Mouse (Mus musculus): ENCODE measurements at regions not wholly inside any gene's neighbourhood (a gene's known extent, or its start where the extent isn't known, plus 50 kb on each side); places are given as distances from the start of the nearest gene placed in this dataset.

DNA sequence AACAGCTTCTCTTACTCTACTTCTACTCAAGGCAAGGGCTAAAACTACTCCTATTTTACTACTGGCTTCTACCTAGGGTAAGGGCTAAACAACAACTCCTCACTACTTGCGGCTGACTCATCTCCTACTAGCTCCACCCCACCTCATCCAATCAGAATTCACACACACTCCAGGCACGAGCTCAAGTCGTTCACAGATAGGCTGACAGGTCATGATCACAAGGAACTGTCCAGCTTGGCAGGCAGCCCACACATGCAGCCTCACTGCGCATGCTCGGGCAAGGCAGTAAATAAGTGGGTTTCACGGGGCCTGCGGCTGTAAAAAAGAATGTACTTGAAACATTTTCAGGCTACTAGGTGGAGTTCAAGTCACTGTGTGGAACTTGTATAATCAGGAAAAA is 197.6 kb downstream of the Ccdc50 start:
- TF ChIP-seq CTCF (IDR thresholded peaks at IDR 0.05), result no peak
- Histone ChIP-seq H3K27ac (no peak overlapping the region), H3K4me3 (no peak overlapping the region)
- no peak for DNase-seq (ENCODE audit: extremely low spot score in 1 of 2, low spot score in 2 of 2)
- intact Hi-C loops (cut with DNase I), result no loop called here

DNA sequence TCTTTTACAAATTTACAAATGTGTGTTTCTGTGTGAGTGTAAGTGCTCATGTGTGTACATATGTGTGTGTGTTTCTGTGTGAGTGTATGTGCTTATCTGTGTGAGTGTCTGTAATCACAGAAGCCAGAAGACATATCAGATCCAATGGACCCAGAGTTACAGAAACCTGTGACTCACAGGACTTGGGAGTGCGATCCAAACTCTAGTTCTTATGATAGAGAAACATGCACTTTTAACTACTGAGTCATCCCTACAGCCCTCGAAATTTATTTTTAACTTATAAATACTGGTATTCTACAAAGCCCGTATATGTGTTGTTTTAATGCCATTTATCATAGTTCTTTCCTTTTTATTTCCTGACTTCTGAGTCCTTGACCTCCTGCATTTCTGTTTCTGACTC is 220.7 kb downstream of the Ccdc50 start:
- TF ChIP-seq CTCF (IDR thresholded peaks at IDR 0.05), result no peak
- Histone ChIP-seq H3K27ac (no peak overlapping the region; the same call in 1 of the 2 replicates), H3K4me3 (no peak overlapping the region)
- intact Hi-C loops (cut with DNase I), result no loop called here
- no peak for DNase-seq (ENCODE audit: extremely low spot score in 1 of 2, low spot score in 2 of 2)

DNA sequence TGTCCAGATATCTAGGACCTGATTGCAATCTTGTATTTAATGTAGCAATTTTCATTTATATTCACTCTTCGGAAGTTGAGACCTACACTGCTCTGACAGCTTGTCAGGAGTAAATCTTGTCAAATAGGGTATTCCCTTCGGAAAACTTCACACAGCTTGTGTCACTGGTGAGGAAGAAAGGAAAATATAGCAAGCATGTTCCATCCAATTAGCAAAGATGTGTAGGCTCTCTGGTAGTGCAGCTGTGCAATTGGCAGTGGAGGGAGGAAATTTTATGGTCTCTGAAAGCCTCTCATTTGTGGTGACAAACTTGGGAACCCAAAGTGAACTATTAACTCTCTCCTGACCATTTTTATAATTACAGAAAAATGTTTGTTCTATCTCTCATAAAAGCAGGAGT is 252.6 kb downstream of the Ccdc50 start:
- no peak for TF ChIP-seq CTCF (IDR thresholded peaks at IDR 0.05)
- intact Hi-C loops (cut with DNase I), result no loop called here
- H3K4me3 ChIP-seq, result no peak overlapping the region
- DNase-seq (ENCODE audit: extremely low spot score in 1 of 2, low spot score in 2 of 2), result no peak
- H3K27ac ChIP-seq, result no peak overlapping the region

DNA sequence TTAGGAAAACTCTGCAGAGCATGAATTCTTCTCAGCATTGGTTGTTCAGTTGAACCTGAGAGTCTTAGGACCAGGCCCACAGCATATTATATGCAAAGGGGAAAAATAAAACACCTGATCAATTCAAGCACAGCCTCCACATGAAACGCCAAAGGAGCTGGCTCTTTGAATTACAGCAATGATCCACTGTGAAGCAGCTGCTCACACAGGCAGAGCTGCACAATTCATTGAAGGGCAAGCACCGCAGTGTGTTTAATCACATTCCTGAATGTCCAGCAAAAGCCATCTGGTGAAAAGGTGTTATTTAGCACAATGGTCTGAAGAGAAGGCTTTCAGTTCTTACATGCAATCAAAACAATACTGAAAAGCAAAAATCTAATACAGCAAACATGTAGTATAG is 289.6 kb downstream of the Ccdc50 start:
- Histone ChIP-seq H3K27ac (no peak overlapping the region), H3K4me3 (no peak overlapping the region)
- TF ChIP-seq CTCF (IDR thresholded peaks at IDR 0.05), result no peak
- DNase-seq (ENCODE audit: extremely low spot score in 1 of 2, low spot score in 2 of 2), result no peak
- intact Hi-C loops (cut with DNase I), result no loop called here

DNA sequence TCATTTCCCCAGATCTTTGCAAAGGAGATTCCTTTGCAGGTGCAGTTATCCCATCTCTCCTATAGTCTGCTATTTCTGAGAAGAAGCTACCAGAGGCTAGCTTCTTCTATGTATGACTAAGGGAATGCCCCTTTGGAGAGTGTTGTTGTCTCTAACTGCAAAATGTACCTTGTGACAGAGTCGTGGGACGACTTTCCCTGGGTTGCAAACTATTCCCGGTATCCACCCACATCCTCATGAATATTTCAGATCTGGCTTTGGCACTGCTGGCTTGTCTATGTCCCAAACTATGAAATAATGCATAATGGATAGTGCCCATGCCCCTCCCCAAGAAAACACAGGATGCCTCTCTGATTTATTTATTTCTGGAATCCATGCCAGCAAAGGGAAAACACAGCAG is 294.3 kb downstream of the Ccdc50 start:
- Histone ChIP-seq H3K27ac (peak overlapping the region; percentile 51; the same call in 1 of the 2 replicates), H3K4me3 (no peak overlapping the region)
- TF ChIP-seq CTCF (IDR thresholded peaks at IDR 0.05), result peak; percentile 36
- intact Hi-C loops (cut with DNase I), result no loop called here
- DNase-seq (ENCODE audit: extremely low spot score in 1 of 2, low spot score in 2 of 2), result peak; percentile 18

DNA sequence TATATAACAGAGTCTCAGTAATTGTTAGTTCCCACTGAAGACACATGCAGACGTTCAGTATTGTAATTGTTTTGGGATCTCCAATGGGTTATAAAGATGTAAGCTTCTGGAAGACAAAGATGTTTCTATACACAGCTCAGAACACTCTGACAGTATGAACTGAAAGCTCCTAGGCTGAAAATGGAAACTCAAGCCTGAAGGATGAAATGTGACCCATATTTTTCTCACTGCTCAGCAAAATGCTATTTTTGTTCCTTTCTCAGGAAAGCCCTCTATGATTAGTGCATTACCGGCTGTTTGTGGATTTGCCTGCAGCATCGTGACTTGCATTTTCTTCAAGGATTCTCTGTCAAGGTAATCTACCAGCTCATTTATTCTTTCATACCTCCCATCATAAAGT is 295.2 kb downstream of the Ccdc50 start:
- intact Hi-C loops (cut with DNase I), result no loop called here
- no peak overlapping the region for H3K4me3 ChIP-seq
- no peak for TF ChIP-seq CTCF (IDR thresholded peaks at IDR 0.05)
- peak overlapping the region; percentile 51 for H3K27ac ChIP-seq
- DNase-seq (ENCODE audit: extremely low spot score in 1 of 2, low spot score in 2 of 2), result no peak

DNA sequence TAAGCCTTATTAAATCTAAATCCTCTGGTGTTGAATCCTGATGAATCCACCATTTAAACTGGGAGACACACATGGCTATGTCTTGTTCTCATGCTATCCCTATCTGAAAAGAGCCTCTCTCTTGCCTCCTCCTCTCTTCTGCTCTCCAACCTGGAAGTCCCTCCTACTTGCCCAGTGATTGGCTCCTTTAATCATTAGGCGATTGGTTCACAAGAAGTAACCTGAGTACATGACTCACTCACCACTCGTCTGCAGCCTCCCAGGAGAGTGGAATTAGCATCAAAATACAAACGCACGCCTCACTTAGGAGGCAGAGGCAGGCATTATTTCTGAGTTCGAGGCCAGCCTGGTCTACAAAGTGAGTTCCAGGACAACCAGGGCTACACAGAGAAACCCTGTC is 321.3 kb downstream of the Ccdc50 start:
- no peak overlapping the region for H3K27ac ChIP-seq
- DNase-seq (ENCODE audit: extremely low spot score in 1 of 2, low spot score in 2 of 2), result no peak
- no peak overlapping the region for H3K4me3 ChIP-seq
- no peak for TF ChIP-seq CTCF (IDR thresholded peaks at IDR 0.05)
- intact Hi-C loops (cut with DNase I), result no loop called here

DNA sequence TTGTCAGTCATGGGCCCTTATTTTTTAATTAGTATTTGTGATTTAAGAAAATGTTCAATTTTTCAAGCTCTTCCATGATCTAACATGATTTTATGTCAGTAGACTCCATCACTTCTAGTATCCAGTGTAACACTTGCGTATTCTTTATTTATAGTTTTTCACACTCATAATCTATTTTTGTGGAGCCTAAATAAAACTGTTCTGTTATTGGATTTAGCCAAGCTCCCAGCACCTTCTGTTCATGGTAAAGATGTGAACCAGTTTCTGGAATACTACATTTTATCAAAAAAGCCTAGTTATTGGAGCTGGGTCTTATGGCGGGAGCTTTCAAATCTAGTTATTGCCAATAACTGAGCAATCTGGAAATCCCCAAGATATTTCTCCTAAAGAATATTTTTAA is 334.8 kb downstream of the Ccdc50 start:
- Histone ChIP-seq H3K27ac (no peak overlapping the region), H3K4me3 (no peak overlapping the region)
- TF ChIP-seq CTCF (IDR thresholded peaks at IDR 0.05), result no peak
- no peak for DNase-seq (ENCODE audit: extremely low spot score in 1 of 2, low spot score in 2 of 2)
- intact Hi-C loops (cut with DNase I), result no loop called here

All from left cerebral cortex, adult 2 months (tissue).